Mouse (Mus musculus) CH12.LX (cell line): Measurements from ENCODE around the gene Dynlt1f. TPM values are rescaled to one million over a fixed set of nuclear protein-coding genes. Genes with fewer than 3 reads are reported as not detected.
"Not testable (repeated sequence)": the region's sequence is repeated elsewhere in the genome, so short reads cannot be mapped to it uniquely, and the experiment has no call there.

ENCODE experiments used
- DNase-seq: peaks from one replicate; pipeline ENCODE4 v3.0.0-alpha.2; 2013; ENCODE audit errors: extremely low read depth
- H3K27ac ChIP-seq: 2 replicates; pipeline ENCODE4 v1.5.1; 2012; ENCODE audit warnings: low read depth, mild to moderate bottlenecking, control low read depth, moderate library complexity; ENCODE audit not compliant: insufficient read depth
- H3K27me3 ChIP-seq: replicated peaks from 2 replicates; pipeline ENCODE3; 2012; ENCODE audit warnings: inconsistent platforms
- H3K36me3 ChIP-seq, 2 experiments: replicated peaks in 1 of 2; 2 replicates each; pipeline versions ENCODE3 to v1.6.1; 2012; ENCODE audit warnings: inconsistent platforms in 1 of 2, low read length in 1 of 2, mild to moderate bottlenecking in 1 of 2, mixed read lengths in 1 of 2, moderate library complexity in 1 of 2; ENCODE audit not compliant: control insufficient read depth in 1 of 2, insufficient read depth in 1 of 2
- H3K4me1 ChIP-seq, 2 experiments: 2 replicates each; pipeline ENCODE4 v1.6.1; 2012; ENCODE audit warnings: inconsistent platforms in 1 of 2, moderate library complexity in 1 of 2; ENCODE audit not compliant: insufficient read depth in 2 of 2, control insufficient read depth in 1 of 2
- H3K4me2 ChIP-seq: 2 replicates; pipeline ENCODE4 v1.6.1; 2012; ENCODE audit warnings: low read depth, mild to moderate bottlenecking, control low read depth; ENCODE audit not compliant: poor library complexity, insufficient read depth, severe bottlenecking
- H3K4me3 ChIP-seq, 3 experiments: fragments of 150-350 bp in 1 of 3; sonication (generic) in 1 of 3; replicated peaks in 1 of 3; 2 replicates each; pipeline versions ENCODE3 to v1.5.1; 2011 to 2012; ENCODE audit warnings: low read depth in 2 of 3, low read length in 2 of 3, mild to moderate bottlenecking in 2 of 3, moderate library complexity in 2 of 3, control low read depth in 1 of 3, improper control_type of control experiment in 1 of 3, inconsistent platforms in 1 of 3, mixed read lengths in 1 of 3; ENCODE audit not compliant: poor library complexity in 1 of 3
- H3K79me2 ChIP-seq: replicated peaks from 2 replicates; pipeline ENCODE4 v1.6.1; 2012; ENCODE audit warnings: mild to moderate bottlenecking, moderate library complexity; ENCODE audit not compliant: control insufficient read depth, poor library complexity, insufficient read depth, severe bottlenecking; ENCODE audit errors: extremely low read depth
- H3K9ac ChIP-seq: 2 replicates; pipeline ENCODE4 v1.6.1; 2012; ENCODE audit warnings: low read depth, mild to moderate bottlenecking, control low read depth, moderate library complexity; ENCODE audit not compliant: insufficient read depth
- H3K9me3 ChIP-seq: replicated peaks from 2 replicates; pipeline ENCODE3; 2012; ENCODE audit warnings: low read length, inconsistent platforms, mixed read lengths
- HCFC1 ChIP-seq: IDR thresholded peaks from 2 replicates; pipeline ENCODE4 v1.6.1; 2012; ENCODE audit warnings: low read depth, mild to moderate bottlenecking, inconsistent platforms, low read length, improper control_type of control experiment
- JUND ChIP-seq: conservative IDR thresholded peaks from 2 replicates; pipeline ENCODE4 v1.6.1; 2011; ENCODE audit warnings: low read depth, low read length, improper control_type of control experiment
- NELFE ChIP-seq: IDR thresholded peaks from 2 replicates; pipeline ENCODE4 v1.6.1; 2011; ENCODE audit warnings: low read depth, low read length, improper control_type of control experiment
- NRF1 ChIP-seq: IDR thresholded peaks from 2 replicates; pipeline ENCODE4 v1.6.1; 2014; ENCODE audit warnings: low read depth, mild to moderate bottlenecking, inconsistent platforms, low read length, improper control_type of control experiment, moderate library complexity
- POLR2A ChIP-seq: IDR thresholded peaks from 2 replicates; pipeline ENCODE4 v1.6.1; 2011; ENCODE audit warnings: low read depth, mild to moderate bottlenecking, improper control_type of control experiment, low read length
- RCOR1 ChIP-seq: conservative IDR thresholded peaks from 2 replicates; pipeline ENCODE4 v1.6.1; 2012; ENCODE audit warnings: low read depth, mild to moderate bottlenecking, inconsistent platforms, low read length, improper control_type of control experiment
- ZNF384 ChIP-seq: IDR thresholded peaks from 2 replicates; pipeline ENCODE4 v1.6.1; 2012; ENCODE audit warnings: low read depth, low read length, improper control_type of control experiment, inconsistent platforms
- dilution Hi-C: fragments of 300-500 bp; cut with MboI; formaldehyde crosslinking; loops from 2 replicates; pipeline ENCODE4 v1.14.3; 2020; ENCODE audit warnings: low sequenced_read_pairs; ENCODE audit not compliant: extremely low pct_unique_long_range_greater_than_20kb, extremely low pct_ligation_motif_present
- in situ Hi-C: fragments of 300-500 bp; cut with MboI; formaldehyde crosslinking; loops from 3 replicates; pipeline ENCODE4 v1.14.3; 2019; ENCODE audit warnings: low sequenced_read_pairs, low pct_ligation_motif_present, low pct_unique_long_range_greater_than_20kb, mixed read lengths
- polyA plus RNA-seq: library from polyadenylated mRNA; unstranded; fragments of >175 nt; gene quantifications from 2 replicates; pipeline ENCODE4 v1.2.1, GENCODE M21; 2012; ENCODE audit warnings: low read depth; ENCODE audit not compliant: insufficient read length
- total RNA-seq, 2 experiments: library from RNA; depleted of rRNA; stranded (reverse); fragments of 300-350 nt in 1 of 2; fragments of >200 nt in 1 of 2; gene quantifications; 2 replicates each; pipeline ENCODE4 v1.2.3; 2012 to 2014

Dynlt1f gene
- total and polyA plus RNA-seq, 3 experiments = 165 to 352 (median 215) TPM

GRCm38 (mm10) chr17:6636861-6637260 is 18.8 kb downstream of the Dynlt1f start:
- Histone ChIP-seq H3K79me2 (no peaks in the 10 kb centered on the region), H3K9me3 (no peaks in the 10 kb centered on the region), H3K4me2 (no peak overlapping the region), H3K27me3 (no peaks in the 10 kb centered on the region), H3K4me1 (peaks cover 0 to 4% of the 10 kb centered on the region in 2 experiments; a peak in 1 of 4 replicates), H3K4me3 (no peak overlapping the region), H3K36me3 (no peaks in the 10 kb centered on the region), H3K27ac (no peak overlapping the region), H3K9ac (no peak overlapping the region)
- no peak for TF ChIP-seq JUND
- TF ChIP-seq NRF1 = no peak
- no peak for TF ChIP-seq POLR2A
- no peak for TF ChIP-seq NELFE
- no peak for TF ChIP-seq ZNF384
- TF ChIP-seq HCFC1 = no peak
- no peak for TF ChIP-seq RCOR1
- dilution Hi-C loops (no loop called here), in situ Hi-C loops (no loop called here)
- no peak for DNase-seq

GRCm38 (mm10) chr17:6635781-6636180 is 19.9 kb downstream of the Dynlt1f start:
- H3K4me1 ChIP-seq, H3K79me2 ChIP-seq, H3K27me3 ChIP-seq, H3K4me3 ChIP-seq, DNase-seq, dilution Hi-C loops, H3K9ac ChIP-seq, H3K9me3 ChIP-seq, H3K36me3 ChIP-seq, H3K27ac ChIP-seq, in situ Hi-C loops, H3K4me2 ChIP-seq: not testable (repeated sequence)

- H3K27ac ChIP-seq, H3K4me2 ChIP-seq, H3K9me3 ChIP-seq, H3K27me3 ChIP-seq, in situ Hi-C loops, H3K4me3 ChIP-seq, H3K4me1 ChIP-seq, H3K9ac ChIP-seq, H3K79me2 ChIP-seq, dilution Hi-C loops, DNase-seq, H3K36me3 ChIP-seq: not testable (repeated sequence)
These were observed 22.9 kb downstream of the Dynlt1f start for GRCm38 (mm10) chr17:6632850-6633249.

GRCm38 (mm10) chr17:6630398-6630797 is 25.3 kb downstream of the Dynlt1f start:
- H3K79me2 ChIP-seq, in situ Hi-C loops, H3K9ac ChIP-seq, H3K4me2 ChIP-seq, dilution Hi-C loops, H3K36me3 ChIP-seq, H3K4me3 ChIP-seq, H3K4me1 ChIP-seq, H3K27me3 ChIP-seq, H3K27ac ChIP-seq, DNase-seq, H3K9me3 ChIP-seq: not testable (repeated sequence)

GRCm38 (mm10) chr17:6624926-6625558 is 30.7 kb downstream of the Dynlt1f start:
- H3K79me2 ChIP-seq, DNase-seq, H3K4me2 ChIP-seq, dilution Hi-C loops, H3K27me3 ChIP-seq, H3K4me1 ChIP-seq, H3K4me3 ChIP-seq, H3K27ac ChIP-seq, H3K36me3 ChIP-seq, H3K9me3 ChIP-seq, in situ Hi-C loops, H3K9ac ChIP-seq: not testable (repeated sequence)
